Mouse (Mus musculus): Measurements from ENCODE around the gene Sash1. TPM values are rescaled to one million over a fixed set of nuclear protein-coding genes. Genes with fewer than 3 reads are reported as not detected.

The Sash1 gene
- total and polyA plus RNA-seq, 2 experiments, result 9.6 to 21.1 TPM

DNA sequence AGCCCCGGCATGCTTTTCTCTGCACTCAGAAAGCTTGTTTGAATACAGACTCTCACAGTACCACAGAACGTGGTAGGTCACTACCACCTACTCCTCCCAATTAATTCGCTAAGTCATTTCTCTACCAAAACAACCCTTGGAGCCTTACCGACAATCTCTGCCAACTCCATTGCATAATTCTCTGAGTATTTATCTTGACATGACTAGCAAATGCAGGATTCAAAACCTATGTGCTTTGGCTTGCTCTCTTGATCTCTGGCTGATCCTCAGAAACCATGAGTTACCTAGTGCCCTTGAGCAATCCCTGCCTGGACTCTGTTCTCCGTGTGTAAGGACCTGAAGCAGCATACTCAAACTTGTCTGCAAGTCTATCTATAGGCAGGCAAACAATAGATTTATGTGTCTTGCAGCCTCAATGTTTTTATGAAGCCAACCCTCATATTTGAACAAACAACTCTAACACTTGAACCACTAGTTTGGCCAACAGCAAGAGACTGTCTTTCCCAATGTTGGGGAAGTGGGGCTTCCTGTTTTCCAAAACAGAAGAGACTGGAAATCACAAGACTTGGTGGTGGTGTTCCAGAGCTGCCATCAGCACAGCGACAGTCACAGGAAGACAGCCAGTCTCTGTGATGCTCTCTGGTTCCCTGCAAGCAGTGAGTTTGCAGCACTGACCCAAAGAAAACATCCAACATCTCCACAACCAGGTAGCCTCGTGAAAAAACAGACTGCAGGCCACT lies 12.1 kb downstream of the Sash1 start:
- TF ChIP-seq CTCF (IDR thresholded peaks at IDR 0.05; ENCODE audit: low read depth, low read length) (no peak), POLR2A (IDR thresholded peaks at IDR 0.05; ENCODE audit: extremely low read depth, insufficient read depth, low read length) (no peak)
- Histone ChIP-seq H3K4me3 (ENCODE audit: insufficient read depth, low read depth, low read length) (peak overlapping the region; percentile 3; the same call in 1 of the 2 replicates), H3K9ac (ENCODE audit: low read depth, low read length) (peak overlapping the region; percentile 50), H3K27ac (replicated peaks; ENCODE audit: insufficient read depth, low read depth, low read length) (peak overlapping the region; percentile 43), H3K79me2 (ENCODE audit: control insufficient read depth, insufficient read depth, low read length) (peaks cover 56% of the 10 kb centered on the region), H3K36me3 (ENCODE audit: control insufficient read depth, insufficient read depth, low read length) (peaks cover under 1% of the 10 kb centered on the region; the same call in 1 of the 2 replicates), H3K27me3 (ENCODE audit: control insufficient read depth, insufficient read depth, low read length) (no peaks in the 10 kb centered on the region), H3K4me1 (ENCODE audit: control insufficient read depth, insufficient read depth, low read length) (peaks cover 26% of the 10 kb centered on the region)
- WGBS, result 11% methylated on average over 7 of the region's 7 CpGs
- DNase-seq (ENCODE audit: extremely low read depth, low read depth, low spot score), result peak; percentile 100

DNA sequence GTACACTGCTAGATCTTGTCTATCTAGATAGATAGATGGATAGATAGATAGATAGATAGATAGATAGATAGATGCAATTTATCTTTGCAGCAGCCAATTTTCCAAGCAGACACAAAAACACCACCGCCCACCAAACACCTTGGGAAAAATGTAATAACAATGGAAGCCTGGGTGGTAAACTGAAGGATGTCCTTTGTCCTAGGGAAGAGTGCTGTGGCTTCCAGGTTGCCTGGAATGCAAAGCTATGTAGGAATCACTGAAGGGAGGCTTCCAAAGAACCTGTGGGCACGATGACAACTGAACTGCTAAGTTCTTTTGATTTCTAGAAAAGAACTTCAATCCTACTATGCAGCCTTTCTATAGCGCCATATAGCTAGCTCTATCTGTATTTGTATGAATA lies 13.1 kb downstream of the Sash1 start:
- WGBS, result 95% methylated on average over 3 of the region's 3 CpGs
- Histone ChIP-seq H3K9ac (ENCODE audit: low read depth, low read length) (no peak overlapping the region), H3K27ac (replicated peaks; ENCODE audit: insufficient read depth, low read depth, low read length) (peak overlapping the region; percentile 27; the same call in 1 of the 2 replicates), H3K27me3 (ENCODE audit: control insufficient read depth, insufficient read depth, low read length) (no peaks in the 10 kb centered on the region), H3K79me2 (ENCODE audit: control insufficient read depth, insufficient read depth, low read length) (peaks cover 55% of the 10 kb centered on the region; the same call in 1 of the 2 replicates), H3K36me3 (ENCODE audit: control insufficient read depth, insufficient read depth, low read length) (peaks cover 3% of the 10 kb centered on the region; the same call in 1 of the 2 replicates), H3K4me3 (ENCODE audit: insufficient read depth, low read depth, low read length) (no peak overlapping the region), H3K4me1 (ENCODE audit: control insufficient read depth, insufficient read depth, low read length) (peaks cover 26% of the 10 kb centered on the region)
- no peak for DNase-seq (ENCODE audit: extremely low read depth, low read depth, low spot score)
- TF ChIP-seq CTCF (IDR thresholded peaks at IDR 0.05; ENCODE audit: low read depth, low read length) (no peak), POLR2A (IDR thresholded peaks at IDR 0.05; ENCODE audit: extremely low read depth, insufficient read depth, low read length) (no peak)

DNA sequence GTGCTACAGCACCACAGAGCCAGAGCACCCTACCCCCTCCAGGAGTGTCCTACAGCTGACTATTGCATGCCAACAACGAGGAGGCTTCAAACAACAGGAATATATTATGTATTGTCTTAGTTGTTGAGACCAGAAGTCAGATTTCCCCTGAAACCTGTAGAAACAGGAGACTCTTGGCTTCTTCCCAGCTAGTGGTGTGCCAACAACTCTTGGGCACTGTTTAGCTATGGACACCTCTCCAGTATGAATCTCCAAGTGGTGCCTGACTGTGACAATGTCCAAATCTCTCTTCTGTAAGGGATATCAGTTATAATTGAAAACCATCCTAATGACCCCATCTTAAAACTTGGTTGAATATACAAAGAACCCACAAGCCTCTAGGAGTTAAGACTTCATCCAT lies 13.9 kb downstream of the Sash1 start:
- no peak overlapping the region; the same call in 1 of the 2 replicates for H3K27ac ChIP-seq (replicated peaks; ENCODE audit: insufficient read depth, low read depth, low read length)
- TF ChIP-seq POLR2A (IDR thresholded peaks at IDR 0.05; ENCODE audit: extremely low read depth, insufficient read depth, low read length) (no peak), CTCF (IDR thresholded peaks at IDR 0.05; ENCODE audit: low read depth, low read length) (no peak)
- peaks cover 26% of the 10 kb centered on the region for H3K4me1 ChIP-seq (ENCODE audit: control insufficient read depth, insufficient read depth, low read length)
- no peaks in the 10 kb centered on the region for H3K27me3 ChIP-seq (ENCODE audit: control insufficient read depth, insufficient read depth, low read length)
- H3K79me2 ChIP-seq (ENCODE audit: control insufficient read depth, insufficient read depth, low read length), result peaks cover 55% of the 10 kb centered on the region; the same call in 1 of the 2 replicates
- WGBS, result 29% methylated on average over 1 of the region's 1 CpGs
- no peak overlapping the region for H3K4me3 ChIP-seq (ENCODE audit: insufficient read depth, low read depth, low read length)
- H3K9ac ChIP-seq (ENCODE audit: low read depth, low read length), result no peak overlapping the region
- peaks cover 3% of the 10 kb centered on the region; the same call in 1 of the 2 replicates for H3K36me3 ChIP-seq (ENCODE audit: control insufficient read depth, insufficient read depth, low read length)
- DNase-seq (ENCODE audit: extremely low read depth, low read depth, low spot score), result peak; percentile 71

DNA sequence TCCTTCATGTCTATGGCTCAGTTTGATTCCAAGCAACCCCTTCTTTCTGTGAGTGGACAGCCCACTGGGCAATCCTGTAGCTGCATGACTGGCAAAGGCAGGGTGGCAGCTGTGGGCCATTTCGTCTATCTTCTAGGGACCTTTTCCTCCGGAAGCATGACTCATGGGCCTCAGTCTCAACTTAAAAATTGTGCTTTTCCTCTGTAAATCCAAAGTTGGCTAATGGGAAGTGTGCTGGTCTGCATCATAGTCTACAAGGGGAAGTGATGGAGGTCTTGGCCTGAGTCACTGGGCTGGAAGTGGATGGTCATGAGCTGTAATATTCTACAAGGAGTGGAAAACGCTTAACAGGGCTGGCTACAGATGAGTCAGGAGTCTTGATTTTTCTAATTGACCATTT lies 15.5 kb downstream of the Sash1 start:
- peaks cover 3% of the 10 kb centered on the region; the same call in 1 of the 2 replicates for H3K36me3 ChIP-seq (ENCODE audit: control insufficient read depth, insufficient read depth, low read length)
- peak; percentile 47 for DNase-seq (ENCODE audit: extremely low read depth, low read depth, low spot score)
- H3K79me2 ChIP-seq (ENCODE audit: control insufficient read depth, insufficient read depth, low read length), result peaks cover 53% of the 10 kb centered on the region; the same call in 1 of the 2 replicates
- no peak overlapping the region for H3K4me3 ChIP-seq (ENCODE audit: insufficient read depth, low read depth, low read length)
- WGBS, result 72% methylated on average over 3 of the region's 3 CpGs
- peak overlapping the region; percentile 57; the same call in 1 of the 2 replicates for H3K27ac ChIP-seq (replicated peaks; ENCODE audit: insufficient read depth, low read depth, low read length)
- no peaks in the 10 kb centered on the region for H3K27me3 ChIP-seq (ENCODE audit: control insufficient read depth, insufficient read depth, low read length)
- TF ChIP-seq CTCF (IDR thresholded peaks at IDR 0.05; ENCODE audit: low read depth, low read length), result no peak
- TF ChIP-seq POLR2A (IDR thresholded peaks at IDR 0.05; ENCODE audit: extremely low read depth, insufficient read depth, low read length), result no peak
- no peak overlapping the region for H3K9ac ChIP-seq (ENCODE audit: low read depth, low read length)
- peaks cover 26% of the 10 kb centered on the region for H3K4me1 ChIP-seq (ENCODE audit: control insufficient read depth, insufficient read depth, low read length)

DNA sequence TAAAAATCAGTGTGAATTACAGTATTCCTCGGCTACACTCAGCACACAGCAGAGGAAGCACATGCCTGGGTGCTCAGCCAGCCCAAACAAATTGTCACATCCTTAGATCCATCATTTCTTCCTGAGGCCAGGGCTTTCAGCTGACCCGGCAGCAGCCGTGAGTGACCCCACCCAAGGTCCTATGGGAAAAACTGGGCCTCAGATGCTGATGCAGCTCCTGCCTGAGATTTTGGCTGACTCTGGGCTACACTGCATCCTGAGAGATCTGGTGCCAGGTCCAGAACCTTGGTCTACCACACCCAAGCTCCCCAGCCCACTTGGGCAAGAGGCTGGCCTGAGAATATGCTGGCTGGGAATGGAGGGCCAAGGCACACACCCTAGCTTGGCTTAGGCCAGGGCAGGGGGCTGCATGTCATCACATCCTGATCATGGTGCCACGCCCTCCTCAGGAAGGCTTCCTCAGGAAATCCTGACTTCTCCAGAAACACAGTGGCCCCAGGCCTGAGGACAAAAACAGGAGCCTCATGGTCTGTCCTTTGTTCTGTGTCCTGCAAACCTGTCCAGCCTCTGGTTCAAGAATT lies 19.7 kb downstream of the Sash1 start:
- WGBS, result 79% methylated on average over 4 of the region's 4 CpGs
- Histone ChIP-seq H3K27ac (replicated peaks; ENCODE audit: insufficient read depth, low read depth, low read length) (peak overlapping the region; percentile 46), H3K27me3 (ENCODE audit: control insufficient read depth, insufficient read depth, low read length) (no peaks in the 10 kb centered on the region), H3K4me3 (ENCODE audit: insufficient read depth, low read depth, low read length) (no peak overlapping the region), H3K79me2 (ENCODE audit: control insufficient read depth, insufficient read depth, low read length) (peaks cover 42% of the 10 kb centered on the region; the same call in 1 of the 2 replicates), H3K9ac (ENCODE audit: low read depth, low read length) (no peak overlapping the region), H3K36me3 (ENCODE audit: control insufficient read depth, insufficient read depth, low read length) (peaks cover 5% of the 10 kb centered on the region; the same call in 1 of the 2 replicates), H3K4me1 (ENCODE audit: control insufficient read depth, insufficient read depth, low read length) (peaks cover 7% of the 10 kb centered on the region)
- TF ChIP-seq POLR2A (IDR thresholded peaks at IDR 0.05; ENCODE audit: extremely low read depth, insufficient read depth, low read length) (no peak), CTCF (IDR thresholded peaks at IDR 0.05; ENCODE audit: low read depth, low read length) (no peak)
- DNase-seq (ENCODE audit: extremely low read depth, low read depth, low spot score), result no peak

All from liver, adult 2 months (tissue).